Mouse (Mus musculus) liver, postnatal 0 days (tissue): ENCODE data around the gene Stag1. TPM values are rescaled to one million over a fixed set of nuclear protein-coding genes. Genes with fewer than 3 reads are reported as not detected.

ENCODE experiments used
- ATAC-seq: fragments of 200-750 bp; cut with Nextera tagmentation; 2 replicates; pipeline ENCODE4 v1.8.0; 2017; ENCODE audit warnings: mild to moderate bottlenecking, moderate library complexity
- DNase-seq: peaks from one replicate; pipeline ENCODE4 v3.0.0-alpha.2; 2016
- H3K27ac ChIP-seq: fragments of 300-500 bp; sonication (generic); 2 replicates; pipeline ENCODE4 v1.5.1; 2014; ENCODE audit warnings: antibody characterized with exemption, moderate library complexity, mild to moderate bottlenecking, low read depth
- H3K27me3 ChIP-seq: fragments of 300-500 bp; sonication (generic); 2 replicates; pipeline ENCODE4 v1.6.1; 2014; ENCODE audit warnings: low read length, control low read depth, mixed read lengths; ENCODE audit not compliant: insufficient read depth
- H3K36me3 ChIP-seq: fragments of 300-500 bp; sonication (generic); replicated peaks from 2 replicates; pipeline ENCODE4 v1.6.1; 2014; ENCODE audit warnings: mild to moderate bottlenecking, control low read depth, low read length, moderate library complexity, mixed read lengths; ENCODE audit not compliant: insufficient read depth
- H3K4me1 ChIP-seq: fragments of 300-500 bp; sonication (generic); 2 replicates; pipeline ENCODE4 v1.6.1; 2014; ENCODE audit warnings: antibody characterized with exemption, mild to moderate bottlenecking, control low read depth; ENCODE audit not compliant: insufficient read depth
- H3K4me2 ChIP-seq: fragments of 300-500 bp; sonication (generic); 2 replicates; pipeline ENCODE4 v1.6.1; 2014; ENCODE audit warnings: low read depth, mild to moderate bottlenecking, low read length, moderate library complexity, mixed read lengths
- H3K4me3 ChIP-seq: fragments of 300-500 bp; sonication (generic); 2 replicates; pipeline ENCODE4 v1.5.1; 2014; ENCODE audit warnings: low read depth, low read length
- H3K9ac ChIP-seq: fragments of 300-500 bp; sonication (generic); replicated peaks from 2 replicates; pipeline ENCODE4 v1.6.1; 2014; ENCODE audit warnings: mild to moderate bottlenecking, moderate library complexity
- H3K9me3 ChIP-seq: fragments of 300-500 bp; sonication (generic); 2 replicates; pipeline ENCODE4 v1.6.1; 2016; ENCODE audit warnings: mild to moderate bottlenecking, control low read depth, low read length, mixed read lengths
- CTCF ChIP-seq: sonication (generic); IDR thresholded peaks from 2 replicates; pipeline ENCODE4 v1.5.1; 2016; ENCODE audit warnings: antibody characterized with exemption, low read depth
- EP300 ChIP-seq: IDR thresholded peaks from 2 replicates; pipeline ENCODE4 v1.6.1; 2016; ENCODE audit warnings: antibody characterized with exemption, low read depth, mild to moderate bottlenecking
- WGBS: fragments of 180-500 bp; shearing (Covaris S2); extraction: QIAGEN DNeasy Blood & Tissue Kit; methylation state at CpG from one replicate; pipeline ENCODE4 v1.1.7; 2014; ENCODE audit not compliant: insufficient replicate concordance; 5-methylcytosine and 5-hydroxymethylcytosine counted together
- polyA plus RNA-seq: library from polyadenylated mRNA; unstranded; fragments of >200 nt; fragmentation: Nextera tagmentation; extraction: Ambion mirVana; gene quantifications from 2 replicates; pipeline ENCODE4 v1.2.1, GENCODE M21; 2015

Gene Stag1
- polyA plus RNA-seq, 1 experiment from 2014 or later: 20.4 TPM

- WGBS: 9% methylated on average over 32 of the region's 32 CpGs
- Histone ChIP-seq H3K27me3 (peaks cover 17% of the 10 kb centered on the region), H3K4me3 (peak overlapping the region; percentile 61), H3K4me1 (0 out of 2 replicates have a peak, but pooled peaks cover 5% of the 10 kb centered on the region), H3K4me2 (peak overlapping the region; percentile 86), H3K9ac (no peak overlapping the region), H3K36me3 (no peaks in the 10 kb centered on the region), H3K27ac (no peak overlapping the region), H3K9me3 (no peaks in the 10 kb centered on the region)
- ATAC-seq: peak; percentile 67
- peak; percentile 51 for DNase-seq
- TF ChIP-seq CTCF (peak; percentile 41), EP300 (no peak)
Measured at GRCm38 (mm10) chr9:100569798-100570625, 27.6 kb upstream of the Stag1 start.

- 2% methylated on average over 51 of the region's 55 CpGs for WGBS
- peak; percentile 47 for DNase-seq
- peak within 1 kb of the TSS; percentile 61 for H3K4me3 ChIP-seq
- H3K36me3 ChIP-seq: no peaks in the 10 kb centered on the region
- no peak within 1 kb of the TSS for H3K27ac ChIP-seq
- H3K4me2 ChIP-seq: peak within 1 kb of the TSS; percentile 86
- H3K27me3 ChIP-seq: peaks cover 17% of the 10 kb centered on the region
- H3K9me3 ChIP-seq: no peaks in the 10 kb centered on the region
- H3K9ac ChIP-seq: peak within 1 kb of the TSS; percentile 58
- ATAC-seq: peak; percentile 50
- no peak for TF ChIP-seq EP300
- no peak for TF ChIP-seq CTCF
- H3K4me1 ChIP-seq: 0 out of 2 replicates have a peak, but pooled peaks cover 5% of the 10 kb centered on the region
Measured at GRCm38 (mm10) chr9:100570626-100571233, 26.9 kb upstream of the Stag1 start, which contains the start of gene Slc35g2. Gene Slc35g2 (minus strand): TSS chr9:100571090.

- Histone ChIP-seq H3K9me3 (no peaks in the 10 kb centered on the region), H3K27ac (no peak overlapping the region), H3K4me2 (no peak overlapping the region), H3K36me3 (no peaks in the 10 kb centered on the region), H3K27me3 (peaks cover 17% of the 10 kb centered on the region), H3K4me1 (0 out of 2 replicates have a peak, but pooled peaks cover 5% of the 10 kb centered on the region), H3K4me3 (no peak overlapping the region), H3K9ac (no peak overlapping the region)
- TF ChIP-seq EP300 (no peak), CTCF (no peak)
- ATAC-seq (no peak), DNase-seq (no peak)
- WGBS: 65% methylated on average over 1 of the region's 1 CpGs
Measured at GRCm38 (mm10) chr9:100571511-100571910, 26.1 kb upstream of the Stag1 start.

GRCm38 (mm10) chr9:100573300-100573699 is 24.3 kb upstream of the Stag1 start:
- DNase-seq (no peak), ATAC-seq (no peak)
- Histone ChIP-seq H3K27me3 (peaks cover 17% of the 10 kb centered on the region), H3K9ac (no peak overlapping the region), H3K27ac (no peak overlapping the region), H3K4me1 (0 out of 2 replicates have a peak, but pooled peaks cover 5% of the 10 kb centered on the region), H3K4me3 (no peak overlapping the region), H3K9me3 (no peaks in the 10 kb centered on the region), H3K4me2 (no peak overlapping the region), H3K36me3 (no peaks in the 10 kb centered on the region)
- no peak for TF ChIP-seq EP300
- no peak for TF ChIP-seq CTCF
- 65% methylated on average over 2 of the region's 2 CpGs for WGBS

GRCm38 (mm10) chr9:100573942-100574341 is 23.7 kb upstream of the Stag1 start:
- Histone ChIP-seq H3K27ac (no peak overlapping the region), H3K27me3 (peaks cover 17% of the 10 kb centered on the region), H3K4me1 (0 out of 2 replicates have a peak, but pooled peaks cover 5% of the 10 kb centered on the region), H3K36me3 (no peaks in the 10 kb centered on the region), H3K4me2 (no peak overlapping the region), H3K4me3 (no peak overlapping the region), H3K9ac (no peak overlapping the region), H3K9me3 (no peaks in the 10 kb centered on the region)
- ATAC-seq (no peak), DNase-seq (no peak)
- WGBS: 51% methylated on average over 5 of the region's 5 CpGs
- TF ChIP-seq EP300 (no peak), CTCF (no peak)

GRCm38 (mm10) chr9:100580196-100580740 is 17.3 kb upstream of the Stag1 start:
- Histone ChIP-seq H3K27me3 (no peaks in the 10 kb centered on the region), H3K9ac (no peak overlapping the region), H3K36me3 (no peaks in the 10 kb centered on the region), H3K4me3 (no peak overlapping the region), H3K27ac (no peak overlapping the region), H3K4me2 (no peak overlapping the region), H3K4me1 (no peaks in the 10 kb centered on the region; the same call in 1 of the 2 replicates), H3K9me3 (no peaks in the 10 kb centered on the region)
- ATAC-seq (no peak), DNase-seq (no peak)
- TF ChIP-seq CTCF: no peak
- no peak for TF ChIP-seq EP300
- 66% methylated on average over 20 of the region's 20 CpGs for WGBS
